Comparison of ENCODE assay signal across 8 mouse cellular contexts in genomic region chr6:135249846-135250531, GRCm38 (mm10). TPM values are rescaled to one million over a fixed set of nuclear protein-coding genes. Genes with fewer than 3 reads are reported as not detected.
DNase-seq lines count a peak whose midpoint lies in the region; ATAC-seq and TF ChIP-seq lines count a peak whose summit lies in the region.

No protein-coding gene starts in this region.

- no peaks in the 10 kb centered on the region for H3K9me3 ChIP-seq in limb, embryonic 11.5 days (ENCODE audit: control insufficient read depth, low read length)
- H3K9me3 ChIP-seq in midbrain, postnatal 0 days (ENCODE audit: low read length), result no peaks in the 10 kb centered on the region
- no peaks in the 10 kb centered on the region for H3K9me3 ChIP-seq in stomach, embryonic 14.5 days (ENCODE audit: control insufficient read depth, low read depth, low read length)

- ATAC-seq in limb, embryonic 11.5 days (ENCODE audit: insufficient number of reproducible peaks, low FRiP score, low TSS enrichment, low read depth), result 0 out of 2 replicates have a peak, but pooled peaks have one; percentile 59
- no peak for ATAC-seq in midbrain, postnatal 0 days (ENCODE audit: low FRiP score)
- peak; percentile 74; the same call in 1 of the 2 replicates for ATAC-seq in stomach, embryonic 14.5 days (ENCODE audit: insufficient number of reproducible peaks, insufficient read depth, low FRiP score, low read depth)

- H3K4me3 ChIP-seq in limb, embryonic 11.5 days (ENCODE audit: low read depth, low read length), result no peak overlapping the region
- H3K4me3 ChIP-seq in midbrain, postnatal 0 days (ENCODE audit: low read depth, low read length), result no peak overlapping the region
- H3K4me3 ChIP-seq in stomach, embryonic 14.5 days (ENCODE audit: low read depth, low read length), result no peak overlapping the region

- peak; percentile 93 for TF ChIP-seq CTCF in midbrain, postnatal 0 days (IDR thresholded peaks at IDR 0.05)

- H3K36me3 ChIP-seq in limb, embryonic 11.5 days (ENCODE audit: control insufficient read depth, insufficient read depth, low read length), result no peaks in the 10 kb centered on the region
- no peaks in the 10 kb centered on the region for H3K36me3 ChIP-seq in midbrain, postnatal 0 days (ENCODE audit: insufficient read depth, low read length)
- H3K36me3 ChIP-seq in stomach, embryonic 14.5 days (ENCODE audit: control insufficient read depth, insufficient read depth, low read length), result no peaks in the 10 kb centered on the region

- H3K4me2 ChIP-seq in limb, embryonic 11.5 days (ENCODE audit: low read depth, severe bottlenecking), result no peak overlapping the region
- 0 out of 2 replicates have a peak overlapping the region, but pooled peaks have one; percentile 4 for H3K4me2 ChIP-seq in midbrain, postnatal 0 days (ENCODE audit: low read depth, low read length, poor library complexity, severe bottlenecking)
- no peak overlapping the region; the same call in 1 of the 2 replicates for H3K4me2 ChIP-seq in stomach, embryonic 14.5 days (replicated peaks; ENCODE audit: low read depth, low read length)

- DNase-seq in 3134 (ENCODE audit: extremely low read depth, insufficient read length, low spot score), result peak; percentile 89
- DNase-seq in adipocyte (ENCODE audit: low spot score), result peak; percentile 95
- DNase-seq in embryo, embryonic 10 days (ENCODE audit: low spot score), result peak; percentile 79
- peak; percentile 79 for DNase-seq in gastrocnemius, postnatal 14 days
- DNase-seq in kidney, adult 11 months, result peak; percentile 44
- peak; percentile 83 for DNase-seq in limb, embryonic 11.5 days (ENCODE audit: low spot score)
- DNase-seq in midbrain, postnatal 0 days (ENCODE audit: low spot score), result peak; percentile 86

- WGBS in limb, embryonic 11.5 days, result 15% methylated on average over 19 of the region's 19 CpGs
- 58% methylated on average over 19 of the region's 19 CpGs for WGBS in midbrain, postnatal 0 days
- 41% methylated on average over 19 of the region's 19 CpGs for WGBS in stomach, embryonic 14.5 days

- intact Hi-C loops in gastrocnemius, postnatal 14 days (cut with DNase I; ENCODE audit: low total_unique reads), result loop anchor here (5.0 to 10.0 kb wide), 2 partner anchors 95 to 127 kb away; no protein-coding TSS in a partner anchor

- no peak overlapping the region for H3K9ac ChIP-seq in limb, embryonic 11.5 days (ENCODE audit: low read length)
- no peak overlapping the region for H3K9ac ChIP-seq in midbrain, postnatal 0 days (replicated peaks; ENCODE audit: low read length, poor library complexity, severe bottlenecking)
- no peak overlapping the region for H3K9ac ChIP-seq in stomach, embryonic 14.5 days (replicated peaks; ENCODE audit: low read depth, low read length)

- no peaks in the 10 kb centered on the region for H3K27me3 ChIP-seq in limb, embryonic 11.5 days (ENCODE audit: control insufficient read depth, insufficient read depth, low read length)
- H3K27me3 ChIP-seq in midbrain, postnatal 0 days (ENCODE audit: insufficient read depth, low read length), result no peaks in the 10 kb centered on the region
- no peaks in the 10 kb centered on the region for H3K27me3 ChIP-seq in stomach, embryonic 14.5 days (ENCODE audit: control insufficient read depth, insufficient read depth, low read length)

- peaks cover 16% of the 10 kb centered on the region for H3K4me1 ChIP-seq in limb, embryonic 11.5 days (ENCODE audit: control insufficient read depth, insufficient read depth, low read length)
- peaks cover 7% of the 10 kb centered on the region; the same call in 1 of the 2 replicates for H3K4me1 ChIP-seq in midbrain, postnatal 0 days (ENCODE audit: insufficient read depth, low read length)
- peaks cover 22% of the 10 kb centered on the region for H3K4me1 ChIP-seq in stomach, embryonic 14.5 days (ENCODE audit: control insufficient read depth, insufficient read depth, low read length)

- H3K27ac ChIP-seq in limb, embryonic 11.5 days (replicated peaks; ENCODE audit: low read depth, low read length), result no peak overlapping the region
- no peak overlapping the region for H3K27ac ChIP-seq in midbrain, postnatal 0 days (ENCODE audit: low read depth, low read length)
- H3K27ac ChIP-seq in stomach, embryonic 14.5 days (ENCODE audit: low read length), result peak overlapping the region; percentile 49; the same call in 1 of the 2 replicates

RNA-seq across cellular contexts. Expression of gene Gsg1, which starts 4.2 kb away (rescaled TPM):
- under 1 TPM in 1 of 2 experiments, not detected in 1; 0.29 TPM for total RNA-seq in gastrocnemius, postnatal 14 days (2021)
- polyA plus RNA-seq in limb, embryonic 11.5 days (2014; fragmentation: Nextera tagmentation; extraction: Ambion mirVana), result 0.81 and 0.91 TPM in 2 replicates
- 0.99 and 2.6 TPM in 2 replicates for total RNA-seq in midbrain, postnatal 0 days (2014; rRNA removed)
- 0.17 and 0.37 TPM in 2 replicates for polyA plus RNA-seq in midbrain, postnatal 0 days (2015; fragmentation: Nextera tagmentation; extraction: Ambion mirVana)
- 0.65 and 0.95 TPM in 2 replicates for polyA plus RNA-seq in stomach, embryonic 14.5 days (2014; fragmentation: Nextera tagmentation; extraction: Ambion mirVana)

RNA-seq across cellular contexts. Expression of gene Hebp1, which starts 52.2 kb away (rescaled TPM):
- 10 to 100 TPM in 1 of 2 experiments, 1 to 10 TPM in 1; 9.7 to 10.3 TPM for total RNA-seq in gastrocnemius, postnatal 14 days (2021)
- polyA plus RNA-seq in limb, embryonic 11.5 days (2014; fragmentation: Nextera tagmentation; extraction: Ambion mirVana), result 1.3 and 3.8 TPM in 2 replicates
- total RNA-seq in midbrain, postnatal 0 days (2014; rRNA removed), result 8.9 and 10.6 TPM in 2 replicates
- polyA plus RNA-seq in midbrain, postnatal 0 days (2015; fragmentation: Nextera tagmentation; extraction: Ambion mirVana), result 8.7 and 9.2 TPM in 2 replicates
- polyA plus RNA-seq in stomach, embryonic 14.5 days (2014; fragmentation: Nextera tagmentation; extraction: Ambion mirVana), result 9.6 and 14.3 TPM in 2 replicates

RNA-seq across cellular contexts. Expression of gene Fam234b, which starts 52.2 kb away (rescaled TPM):
- total RNA-seq in gastrocnemius, postnatal 14 days (2021), result 1 to 10 TPM; 2.5 to 3.1 TPM
- 20.4 and 21.2 TPM in 2 replicates for polyA plus RNA-seq in limb, embryonic 11.5 days (2014; fragmentation: Nextera tagmentation; extraction: Ambion mirVana)
- total RNA-seq in midbrain, postnatal 0 days (2014; rRNA removed), result 90.5 and 106 TPM in 2 replicates
- 114 and 119 TPM in 2 replicates for polyA plus RNA-seq in midbrain, postnatal 0 days (2015; fragmentation: Nextera tagmentation; extraction: Ambion mirVana)
- polyA plus RNA-seq in stomach, embryonic 14.5 days (2014; fragmentation: Nextera tagmentation; extraction: Ambion mirVana), result 26.2 and 28.8 TPM in 2 replicates

Comparison
In these comparisons a context has a peak if more than half of its experiments do, and no peak if none do; other contexts are left out.
1. DNase-seq: peak in every context shown above with its lines; median percentile 95 in adipocyte; 89 in 3134; 86 in midbrain, postnatal 0 days; 83 in limb, embryonic 11.5 days; 79 in embryo, embryonic 10 days; 79 in gastrocnemius, postnatal 14 days; 44 in kidney, adult 11 months.